Mouse (Mus musculus) brown adipose tissue, adult 24 weeks (tissue): ENCODE data around the gene Fkbp1a. TPM values are rescaled to one million over a fixed set of nuclear protein-coding genes. Genes with fewer than 3 reads are reported as not detected.
A peak's percentile ranks its signal among the peaks of the same experiment; 100 is the strongest.

Source experiments
- H3K27ac ChIP-seq: fragments of 200-500 bp; replicated peaks from 2 replicates; pipeline ENCODE4 v1.5.1; 2012; ENCODE audit warnings: low read depth, mild to moderate bottlenecking, low read length
- H3K4me1 ChIP-seq: fragments of 200-500 bp; 2 replicates; pipeline ENCODE4 v1.6.1; 2012; ENCODE audit warnings: low read length, mixed read lengths; ENCODE audit not compliant: control insufficient read depth, insufficient read depth, insufficient read length
- H3K4me3 ChIP-seq: fragments of 200-500 bp; 2 replicates; pipeline ENCODE4 v1.5.1; 2012; ENCODE audit warnings: low read depth, mild to moderate bottlenecking, low read length, moderate library complexity; ENCODE audit not compliant: insufficient read depth
- polyA plus RNA-seq: library from polyadenylated mRNA; stranded (reverse); fragments of >200 nt; gene quantifications from 2 replicates; pipeline ENCODE4 v1.2.4, GENCODE M21; 2012; ENCODE audit not compliant: missing spikeins, insufficient read depth, insufficient read length

Fkbp1a gene
- polyA plus RNA-seq, 1 experiment = 241 TPM

DNA sequence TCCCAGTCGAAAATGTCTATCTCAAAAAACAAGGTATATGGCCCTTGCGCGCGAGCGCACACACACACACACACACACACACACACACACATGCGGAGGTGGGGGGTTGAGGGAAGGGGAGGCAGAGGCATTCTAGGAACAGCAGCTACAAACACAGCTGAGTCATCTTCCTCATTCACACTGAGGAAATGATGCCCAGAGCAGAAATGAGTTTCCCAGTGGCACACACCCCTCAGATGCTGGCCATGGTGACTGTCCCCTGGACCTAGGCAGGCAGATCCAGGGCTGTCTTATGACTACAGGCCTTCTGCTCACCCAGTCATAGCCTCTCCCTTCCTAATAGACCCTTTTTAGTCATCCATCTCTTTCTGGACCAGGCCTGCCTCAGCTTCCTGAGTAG is 8.7 kb upstream of the Fkbp1a start:
- Histone ChIP-seq H3K27ac (peak overlapping the region; percentile 2; the same call in 1 of the 2 replicates), H3K4me3 (no peak overlapping the region), H3K4me1 (peaks cover 13% of the 10 kb centered on the region; the same call in 1 of the 2 replicates)

DNA sequence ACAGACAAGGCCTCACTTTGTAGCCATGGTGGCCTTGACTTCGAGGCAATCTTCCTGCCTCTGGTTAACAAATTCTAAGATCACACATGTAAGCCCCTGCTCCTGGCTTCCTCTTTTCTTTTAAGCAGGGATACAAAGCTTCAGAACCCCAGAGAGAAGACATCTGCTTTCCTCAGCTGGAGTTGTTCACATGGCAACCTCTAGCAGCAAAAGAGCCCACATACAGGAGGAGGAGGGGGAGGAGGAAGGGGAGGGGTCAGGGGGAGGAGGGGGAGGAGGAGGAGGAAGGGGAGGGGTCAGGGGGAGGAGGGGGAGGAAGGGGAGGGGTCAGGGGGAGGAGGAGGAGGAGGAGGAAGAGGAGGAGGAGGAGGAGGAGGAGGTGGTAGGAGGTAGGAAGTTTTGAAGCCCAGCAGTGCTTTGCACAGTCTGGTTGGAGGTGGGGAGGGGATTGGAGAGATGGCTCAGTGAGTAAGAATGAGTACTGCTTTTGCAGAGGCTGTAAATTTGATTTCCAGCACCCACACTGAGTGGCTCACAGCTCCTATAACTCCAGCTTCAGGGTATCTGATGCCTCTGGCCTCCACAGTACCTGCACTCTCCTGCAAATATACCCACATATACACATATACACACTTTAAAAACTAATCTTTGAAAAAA is 6.2 kb upstream of the Fkbp1a start:
- H3K27ac ChIP-seq = peak overlapping the region; percentile 34; the same call in 1 of the 2 replicates
- peaks cover 10% of the 10 kb centered on the region; the same call in 1 of the 2 replicates for H3K4me1 ChIP-seq
- H3K4me3 ChIP-seq = no peak overlapping the region

DNA sequence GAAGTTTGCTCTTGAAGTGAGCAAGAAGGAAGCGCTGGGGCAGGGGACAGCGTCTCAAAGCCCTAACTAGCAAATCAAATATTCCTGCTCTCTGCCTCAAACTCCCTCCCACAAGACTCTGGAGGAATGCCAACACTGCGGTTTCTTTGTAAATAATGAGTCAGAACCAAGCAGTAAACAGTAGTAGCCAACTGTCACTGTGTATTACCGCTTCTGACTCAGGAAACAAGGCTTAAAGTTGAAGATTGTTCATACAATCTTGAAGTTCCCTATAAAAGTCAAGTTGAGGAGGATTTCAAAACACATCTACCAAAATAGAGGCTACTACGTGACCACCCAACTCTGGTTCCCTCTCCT is 5.7 kb upstream of the Fkbp1a start:
- peaks cover 12% of the 10 kb centered on the region; the same call in 1 of the 2 replicates for H3K4me1 ChIP-seq
- H3K27ac ChIP-seq = peak overlapping the region; percentile 30; the same call in 1 of the 2 replicates
- H3K4me3 ChIP-seq = no peak overlapping the region

DNA sequence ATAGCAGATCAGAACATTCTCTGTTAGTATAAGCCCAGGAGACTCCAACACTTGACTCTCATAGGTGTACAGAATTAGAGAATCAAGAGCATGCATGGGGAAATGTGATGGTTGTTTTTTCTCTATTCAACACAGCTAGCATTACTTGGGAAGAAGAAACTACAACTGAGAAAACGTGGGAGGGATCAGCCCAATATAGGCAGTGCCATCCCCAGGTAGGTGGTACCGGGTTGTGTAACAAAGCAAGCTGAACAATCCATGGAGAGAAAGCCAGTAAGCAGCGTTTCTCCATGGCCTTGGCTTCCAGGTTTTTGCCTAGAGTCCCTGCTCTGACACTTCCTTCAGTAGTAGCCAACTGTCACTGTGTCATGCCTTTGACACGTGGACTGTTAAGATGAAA is 3.6 kb upstream of the Fkbp1a start:
- Histone ChIP-seq H3K4me3 (no peak overlapping the region), H3K27ac (no peak overlapping the region), H3K4me1 (peaks cover 7% of the 10 kb centered on the region; the same call in 1 of the 2 replicates)

DNA sequence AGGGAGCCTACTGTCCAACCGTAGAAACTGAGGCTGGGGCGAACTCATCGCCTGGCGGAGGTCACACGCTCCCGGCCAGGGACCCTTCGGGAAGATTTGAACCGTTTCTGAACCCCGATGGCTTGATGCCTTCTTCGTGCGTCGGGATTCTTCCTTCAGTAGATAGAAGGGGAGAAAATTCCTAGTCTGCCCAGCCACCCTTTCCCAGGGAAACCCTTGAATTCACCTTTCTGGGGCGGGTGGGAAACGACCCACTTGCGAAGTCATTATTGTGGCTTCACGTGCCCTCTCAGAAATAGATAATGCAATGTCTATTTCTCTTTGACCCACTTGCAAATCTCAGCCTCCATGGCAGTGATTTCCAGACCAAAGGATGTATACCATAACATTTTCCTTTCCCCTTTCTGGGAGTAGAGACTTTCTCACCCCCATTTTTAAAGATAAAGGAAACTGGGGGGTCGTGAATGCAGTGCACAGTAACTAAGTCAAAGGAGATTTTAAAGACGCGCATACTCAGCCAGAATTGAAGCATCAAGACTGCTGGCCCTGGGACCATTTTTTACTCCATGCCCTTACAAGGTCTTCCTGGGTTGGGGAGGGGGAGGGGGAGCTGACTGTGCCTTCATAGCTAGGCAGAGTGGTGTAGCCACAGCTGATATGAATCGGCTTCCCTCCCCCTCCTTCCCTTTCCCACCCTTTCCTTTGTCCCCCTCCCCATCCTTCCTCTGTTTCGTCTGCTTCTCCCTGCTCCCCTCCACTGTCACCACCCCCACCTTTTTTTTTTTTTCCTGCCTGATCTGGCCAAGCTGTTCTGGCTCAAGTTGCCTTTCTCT is 996 bp downstream of the Fkbp1a start:
- H3K4me1 ChIP-seq = peaks cover 13% of the 10 kb centered on the region
- H3K27ac ChIP-seq = peak overlapping the region; percentile 95
- H3K4me3 ChIP-seq = peak overlapping the region; percentile 83

DNA sequence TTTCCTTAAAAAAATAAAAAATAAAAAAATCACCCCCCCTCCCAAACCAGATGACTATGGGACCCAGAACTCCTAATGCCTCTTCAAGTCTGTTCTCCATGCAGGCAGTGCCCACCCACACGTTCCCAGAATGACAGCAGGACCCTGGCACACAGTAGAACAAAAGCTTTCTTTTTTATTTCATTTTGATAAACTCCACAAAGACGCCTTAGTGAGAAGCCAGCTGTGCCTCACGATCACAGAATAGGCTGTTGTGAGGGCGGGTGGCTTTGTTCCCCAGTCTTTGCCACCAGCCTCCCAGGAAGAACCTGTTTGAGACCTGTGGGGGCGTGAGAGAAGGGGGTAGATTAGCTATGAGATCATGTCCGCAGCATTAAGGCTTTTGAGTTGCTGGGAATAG is 2.4 kb downstream of the Fkbp1a start:
- 0 out of 2 replicates have a peak overlapping the region, but pooled peaks have one; percentile 19 for H3K27ac ChIP-seq
- peaks cover 13% of the 10 kb centered on the region for H3K4me1 ChIP-seq
- peak overlapping the region; percentile 12 for H3K4me3 ChIP-seq

DNA sequence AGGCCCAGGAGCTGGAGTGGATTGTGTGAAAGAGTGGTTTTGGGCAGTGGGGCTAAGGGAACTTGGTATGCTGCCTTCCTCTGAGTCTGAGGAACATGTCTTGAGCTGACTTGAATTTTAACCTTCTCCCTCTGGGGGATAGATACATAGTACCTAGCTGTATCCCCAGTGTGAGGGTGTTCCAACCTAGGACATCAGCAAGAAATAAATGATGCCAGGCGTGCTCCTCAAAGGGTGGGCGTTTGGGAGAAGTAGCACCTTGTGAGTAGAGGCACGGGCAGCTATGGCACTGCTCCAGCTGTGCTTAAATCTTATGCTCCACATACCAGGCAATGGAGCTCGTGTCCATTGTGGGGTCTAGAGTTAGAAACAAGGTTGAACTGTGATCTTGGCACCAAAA is 4.3 kb downstream of the Fkbp1a start:
- Histone ChIP-seq H3K4me3 (no peak overlapping the region), H3K27ac (no peak overlapping the region), H3K4me1 (peaks cover 17% of the 10 kb centered on the region)

DNA sequence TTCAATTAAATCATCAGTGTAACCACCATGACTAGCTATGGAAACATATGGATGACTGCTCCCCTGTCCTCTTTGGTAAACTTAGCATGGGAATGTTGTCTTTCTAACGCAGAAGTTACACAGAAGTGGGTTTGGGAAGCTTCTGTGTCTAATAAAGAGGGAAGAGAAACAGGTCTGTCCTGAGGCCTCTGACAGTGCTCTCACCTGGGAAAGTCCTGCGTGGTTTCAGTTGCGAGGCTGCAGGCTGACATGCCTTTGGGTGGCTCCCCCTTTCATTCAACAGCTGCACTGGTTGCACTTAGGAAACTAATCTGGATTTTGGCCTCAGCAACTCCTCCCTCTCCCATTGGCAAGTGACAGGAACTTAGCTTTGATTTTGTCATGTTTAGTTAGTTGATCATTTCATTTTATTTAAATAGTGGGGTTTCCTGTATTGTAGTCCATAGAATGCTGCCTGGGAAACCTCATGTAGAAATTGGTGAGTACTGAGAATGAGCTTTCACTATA is 7.4 kb downstream of the Fkbp1a start:
- Histone ChIP-seq H3K4me3 (no peak overlapping the region), H3K27ac (no peak overlapping the region), H3K4me1 (peaks cover 14% of the 10 kb centered on the region)

DNA sequence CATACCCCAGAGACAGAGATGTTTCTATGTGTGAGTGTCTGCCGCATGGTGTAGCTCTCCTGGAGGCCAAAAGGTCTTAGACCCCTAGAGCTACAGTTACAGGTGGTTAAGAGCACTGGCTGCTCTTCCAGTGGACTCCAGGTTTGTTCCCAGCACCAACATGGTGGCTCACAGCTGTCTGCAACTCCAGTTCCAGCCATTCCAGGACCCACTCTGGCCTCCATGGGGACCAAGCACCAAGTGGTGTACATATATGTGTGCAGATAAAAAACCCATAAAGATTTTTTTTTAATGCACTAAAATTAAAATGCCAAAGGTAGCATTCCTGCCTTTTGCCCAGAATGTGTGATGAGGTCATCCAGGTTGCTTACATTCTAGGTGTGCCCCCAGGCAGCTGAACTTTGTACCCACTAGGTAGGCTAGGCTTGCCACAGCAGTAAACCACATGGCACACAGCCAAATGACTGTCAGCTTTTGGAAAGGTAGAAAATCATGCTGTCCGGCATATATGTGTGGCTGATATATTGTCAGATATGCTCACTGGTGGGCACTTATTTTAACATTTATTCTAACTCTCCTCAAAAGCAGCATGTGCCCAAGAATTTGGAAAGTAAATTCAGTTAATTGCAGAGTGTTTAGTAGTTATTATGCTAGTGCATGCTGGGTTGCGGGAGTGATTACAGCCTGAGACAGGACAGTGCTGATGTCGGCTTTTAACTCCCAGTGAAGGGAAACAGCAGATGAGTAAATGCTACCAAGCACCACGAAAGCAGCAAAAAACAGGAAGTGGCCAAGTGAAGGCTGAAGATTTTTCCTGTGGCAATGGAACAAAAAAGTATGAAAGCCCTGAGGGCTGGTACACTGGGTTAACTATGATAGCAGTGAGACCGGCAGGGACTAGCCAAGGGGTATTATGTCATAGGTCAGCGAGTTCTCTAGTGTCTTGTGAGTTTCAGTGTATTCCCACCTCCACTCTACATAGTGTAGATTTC is 20.9 kb downstream of the Fkbp1a start:
- H3K27ac ChIP-seq = peak overlapping the region; percentile 34; the same call in 1 of the 2 replicates
- peaks cover 10% of the 10 kb centered on the region; the same call in 1 of the 2 replicates for H3K4me1 ChIP-seq
- no peak overlapping the region for H3K4me3 ChIP-seq

DNA sequence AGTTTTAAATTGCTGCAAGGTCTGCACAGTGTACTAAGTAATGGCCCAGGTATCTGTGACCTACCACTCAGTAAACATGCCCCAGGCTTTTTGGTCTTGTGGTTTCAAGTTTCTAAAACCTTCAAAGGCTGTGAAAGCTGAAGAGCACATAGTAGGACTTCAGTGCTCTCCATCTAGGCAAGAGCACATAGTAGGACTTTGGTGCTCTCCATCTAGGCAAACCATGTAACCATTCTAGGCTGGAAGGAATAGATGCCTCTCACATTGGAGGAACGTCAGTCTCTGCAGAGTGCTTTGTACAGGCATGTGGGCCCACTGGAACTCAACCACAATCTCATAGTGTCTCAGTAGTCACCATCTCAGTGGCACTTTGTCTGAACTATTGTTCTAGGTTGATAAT is 21.7 kb downstream of the Fkbp1a start:
- Histone ChIP-seq H3K4me3 (no peak overlapping the region), H3K4me1 (peaks cover 10% of the 10 kb centered on the region; the same call in 1 of the 2 replicates), H3K27ac (no peak overlapping the region)

DNA sequence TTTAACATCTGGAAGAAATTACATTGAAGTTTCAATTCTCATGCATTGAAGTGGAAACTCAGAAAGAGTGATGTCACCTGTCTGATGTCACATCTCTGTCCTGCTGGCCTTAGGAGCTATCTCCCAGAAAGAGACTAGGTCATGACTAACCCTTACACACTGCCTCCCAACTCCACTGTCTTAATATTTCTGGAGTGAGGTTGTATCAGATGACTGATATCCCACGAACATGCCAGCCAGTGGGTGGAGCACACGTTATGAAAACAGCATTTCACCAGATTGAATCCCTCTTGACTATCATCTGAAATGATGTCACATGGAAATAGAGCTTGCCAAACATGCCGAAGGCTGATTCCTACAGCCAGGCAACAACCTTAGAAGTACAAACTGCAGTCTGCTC is 22.7 kb downstream of the Fkbp1a start:
- no peak overlapping the region for H3K4me3 ChIP-seq
- H3K27ac ChIP-seq = 0 out of 2 replicates have a peak overlapping the region, but pooled peaks have one; percentile 14
- H3K4me1 ChIP-seq = peaks cover 10% of the 10 kb centered on the region; the same call in 1 of the 2 replicates

DNA sequence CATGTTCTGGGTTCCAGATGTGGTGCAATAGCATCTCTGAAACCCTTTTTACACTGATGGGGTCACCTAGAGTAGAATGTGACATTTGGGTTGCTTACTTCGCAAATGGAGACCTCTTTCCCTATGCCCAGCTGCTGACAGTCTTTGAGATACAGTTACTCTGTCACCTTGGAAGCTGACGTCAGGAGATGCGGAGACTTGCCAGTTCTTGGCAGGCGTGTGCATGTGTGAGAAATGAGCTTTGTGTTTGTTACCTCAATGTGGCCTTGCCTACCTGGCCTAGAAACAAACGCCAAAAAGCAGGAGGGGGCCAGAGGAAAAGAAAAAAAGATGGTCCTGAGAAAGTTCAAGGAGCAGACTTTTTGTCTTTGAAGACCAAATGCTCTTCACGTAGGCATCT is 24.6 kb downstream of the Fkbp1a start:
- H3K4me3 ChIP-seq = no peak overlapping the region
- H3K27ac ChIP-seq = no peak overlapping the region
- H3K4me1 ChIP-seq = peaks cover 10% of the 10 kb centered on the region; the same call in 1 of the 2 replicates

DNA sequence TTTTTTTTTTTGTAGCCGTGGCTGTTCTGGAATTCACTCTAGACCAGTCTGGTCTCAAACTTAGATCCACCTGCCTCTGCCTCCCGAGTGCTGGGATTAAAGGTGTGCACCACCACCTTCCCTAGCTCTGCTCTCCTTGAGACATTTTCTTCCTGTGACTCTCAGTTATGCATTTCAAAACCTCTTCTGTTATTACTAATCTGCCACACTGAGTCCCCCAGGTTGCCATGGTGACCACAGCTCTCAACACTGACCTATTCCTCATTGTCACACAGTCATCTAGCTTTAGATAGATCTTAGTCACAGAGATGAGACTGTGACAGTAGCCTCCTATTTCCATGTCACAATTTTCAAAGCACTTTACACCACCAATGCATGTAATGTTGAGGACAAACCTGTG is 27.2 kb downstream of the Fkbp1a start:
- H3K4me1 ChIP-seq = 0 out of 2 replicates have a peak, but pooled peaks cover 3% of the 10 kb centered on the region
- H3K4me3 ChIP-seq = no peak overlapping the region
- H3K27ac ChIP-seq = no peak overlapping the region

DNA sequence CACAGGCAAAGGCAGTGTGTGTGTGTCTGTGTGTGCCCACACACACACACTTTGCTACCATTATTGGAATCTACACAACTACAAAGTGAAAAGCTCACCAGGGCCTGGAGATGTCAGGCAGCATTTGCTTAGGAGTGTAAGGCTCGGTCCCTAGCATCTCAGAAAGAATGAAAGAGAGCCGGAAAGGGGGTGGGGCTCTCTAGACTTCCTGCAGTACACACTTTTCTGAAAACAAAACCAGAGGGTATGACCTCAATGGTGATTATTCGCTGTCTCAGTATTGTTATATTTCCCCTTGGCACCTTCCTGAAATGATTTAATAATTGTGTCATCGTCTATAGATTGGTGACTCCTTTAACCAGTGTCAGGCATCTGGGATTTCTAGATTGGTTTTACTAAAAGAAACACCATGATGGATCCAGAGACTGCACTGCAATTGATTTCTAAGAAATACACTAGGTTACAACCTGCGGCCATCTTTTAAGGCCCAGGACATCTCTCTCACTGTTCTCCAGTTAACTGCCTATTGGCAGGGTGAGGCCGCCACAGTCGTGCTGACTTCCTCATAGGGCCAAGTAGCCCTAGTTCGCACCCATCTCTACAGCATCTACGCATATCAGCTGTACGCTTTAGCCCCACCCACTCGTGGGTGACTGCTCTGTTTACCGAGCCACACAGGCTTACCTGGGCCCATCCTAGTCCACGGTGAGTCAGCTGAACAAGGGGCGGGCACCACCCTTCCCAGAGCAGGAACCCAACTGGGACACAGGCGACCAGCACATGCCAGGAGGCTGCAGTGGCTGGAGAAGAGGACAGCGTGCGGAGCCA is 29.8 kb downstream of the Fkbp1a start, which contains the start of gene Sdcbp2:
TSS of gene Sdcbp2 (plus strand) at position 750 of the 828 bp plus-strand sequence.
- Histone ChIP-seq H3K4me1 (no peaks in the 10 kb centered on the region), H3K4me3 (no peak within 1 kb of the TSS), H3K27ac (peak within 1 kb of the TSS; percentile 42)
